Comparison of ENCODE assay signal across 14 mouse cellular contexts in genomic region chr11:97347291-97347690, GRCm38 (mm10). TPM values are rescaled to one million over a fixed set of nuclear protein-coding genes. Genes with fewer than 3 reads are reported as not detected.
DNase-seq lines count a peak whose midpoint lies in the region.
"Had no signal": no experiment of that assay in that cellular context is flagged by ENCODE, and none has a peak within 500 bp of the region (broad histone marks: within the 10 kb centered on the region; RNA-seq: fewer than 3 reads in every experiment).

No protein-coding gene starts in this region.

- DNase-seq in adrenal gland, adult (ENCODE audit: inconsistent age in 2 of 2, low spot score in 1 of 2), result peak; percentile 45 to 75
- no peak for DNase-seq in adrenal gland, adult 8-10 months
- DNase-seq in adrenal gland, postnatal 10 days, result peak; percentile 40
- no peak for DNase-seq in adrenal gland, postnatal 4 days (ENCODE audit: low spot score in 2 of 2)
- DNase-seq in adrenal gland, postnatal 36 days, result peak; percentile 41 to 46
- DNase-seq: B cell, adult 2 months; cerebellum, adult 11 months; cerebellum, adult 18-20 months; cerebellum, adult 8-10 months; cerebellum, adult 9-11 months; cerebellum, postnatal 14 days; cerebellum, postnatal 36 days; embryo, embryonic 11 days had no signal

RNA-seq across cellular contexts. Expression of gene Gpr179, which starts 4.6 kb away (rescaled TPM):
- total RNA-seq in adrenal gland, adult 8-10 months (2022), result 1 to 10 TPM in 3 of 4 experiments, under 1 TPM in 1; 0.96 to 6.4 (median 4.0) TPM
- 1 to 10 TPM; 3.0 to 3.4 TPM for total RNA-seq in adrenal gland, postnatal 10 days (2021)
- total RNA-seq in adrenal gland, postnatal 4 days (2021), result 10 to 100 TPM; 10.3 to 11.1 TPM
- total RNA-seq in adrenal gland, postnatal 36 days (2021), result 1 to 10 TPM in 1 of 2 experiments, under 1 TPM in 1; 0.93 to 1.2 TPM
- total RNA-seq: common myeloid progenitor, adult 5-6 weeks had no signal

RNA-seq across cellular contexts. Expression of gene Socs7, which starts 15.1 kb away (rescaled TPM):
- 10 to 100 TPM; 22.2 to 28.3 (median 24.9) TPM for total RNA-seq in adrenal gland, adult 8-10 months (2022)
- 10 to 100 TPM; 16.9 to 20.1 TPM for total RNA-seq in adrenal gland, postnatal 10 days (2021)
- total RNA-seq in adrenal gland, postnatal 4 days (2021), result 10 to 100 TPM; 25.6 to 27.4 TPM
- 10 to 100 TPM; 20.6 to 22.1 TPM for total RNA-seq in adrenal gland, postnatal 36 days (2021)

RNA-seq across cellular contexts. Expression of gene Mrpl45, which starts 31.8 kb away (rescaled TPM):
- 10 to 100 TPM; 31.1 to 42.8 (median 35.9) TPM for total RNA-seq in adrenal gland, adult 8-10 months (2022)
- total RNA-seq in adrenal gland, postnatal 10 days (2021), result 10 to 100 TPM; 40.1 to 52.8 TPM
- 10 to 100 TPM; 33.7 to 39.6 TPM for total RNA-seq in adrenal gland, postnatal 4 days (2021)
- total RNA-seq in adrenal gland, postnatal 36 days (2021), result 10 to 100 TPM; 31.5 to 32.3 TPM

Comparison
In these comparisons a context has a peak if more than half of its experiments do, and no peak if none do; other contexts are left out.
1. DNase-seq: peak in adrenal gland, adult (2 of 2), adrenal gland, postnatal 10 days (single experiment) and adrenal gland, postnatal 36 days (2 of 2); none in adrenal gland, adult 8-10 months (single experiment) and adrenal gland, postnatal 4 days (0 of 2).